Mouse (Mus musculus) kidney, adult 2 months (tissue): ENCODE data around the gene Shpk.

Experiments
- CTCF ChIP-seq: fragments of 200-500 bp; conservative IDR thresholded peaks from 2 replicates; pipeline ENCODE4 v1.5.1; 2011; ENCODE audit warnings: low read depth, mild to moderate bottlenecking, control low read depth, low read length, moderate library complexity, mixed read lengths; ENCODE audit not compliant: insufficient read depth, insufficient read length
- POLR2A ChIP-seq: fragments of 200-500 bp; IDR thresholded peaks from one replicate; pipeline ENCODE4 v1.6.1; 2011; ENCODE audit warnings: low read depth, low read length, control low read depth

DNA sequence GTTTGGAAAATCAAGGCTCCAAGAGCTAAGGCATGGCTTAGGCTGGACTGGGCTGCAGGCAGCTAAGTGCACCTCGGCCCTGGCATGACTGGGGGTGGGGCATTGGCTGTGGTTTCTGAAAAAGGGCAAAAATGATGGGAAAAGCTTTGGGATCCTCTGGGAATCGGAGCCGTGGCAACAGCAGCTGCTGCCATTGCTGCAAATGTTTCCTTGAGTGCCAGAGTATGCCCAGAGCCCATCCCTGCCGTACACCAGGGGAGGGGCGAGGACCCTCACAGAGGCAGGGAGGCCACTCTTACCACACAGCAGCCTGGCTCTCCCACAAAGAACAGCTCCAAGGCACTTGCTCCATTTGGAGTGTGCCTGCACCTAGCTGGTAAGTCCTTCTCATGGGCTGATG is 34.7 kb downstream of the Shpk start, which contains the start of gene Trpv1:
- TF ChIP-seq CTCF (no peak), POLR2A (no peak)
